Mouse (Mus musculus) adrenal gland, adult (tissue): ENCODE data around the gene Ankrd35.
"Not testable (repeated sequence)": the region's sequence is repeated elsewhere in the genome, so short reads cannot be mapped to it uniquely, and the experiment has no call there.

Experiments used
- DNase-seq, 2 experiments: peaks; one replicate each; pipeline ENCODE4 v3.0.0; 2022 to 2023; ENCODE audit warnings: low spot score in 1 of 2; ENCODE audit not compliant: inconsistent age in 2 of 2

Gene Ankrd35

DNA sequence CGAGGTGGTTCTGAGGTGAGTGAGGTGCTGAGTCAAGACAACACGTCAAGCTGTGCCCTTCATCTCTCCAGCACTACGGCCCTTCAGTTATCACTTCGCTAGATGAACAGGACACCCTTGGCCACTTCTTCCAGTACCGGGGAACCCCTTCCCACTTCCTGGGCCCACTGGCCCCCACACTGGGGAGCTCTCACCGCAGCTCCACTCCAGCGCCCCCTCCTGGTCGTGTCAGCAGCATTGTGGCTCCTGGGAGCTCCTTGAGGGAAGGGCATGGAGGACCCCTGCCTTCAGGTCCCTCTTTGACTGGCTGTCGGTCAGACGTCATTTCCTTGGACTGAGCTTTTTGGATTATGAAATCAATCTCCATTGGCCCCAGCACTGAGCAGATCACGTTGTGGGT, 34.8 kb downstream of the Ankrd35 start:
- peak in 1 of 2 experiments; percentile 55 for DNase-seq

GRCm38 (mm10) chr3:96706217-96706616, 36.3 kb downstream of the Ankrd35 start:
- DNase-seq, result no peak

- no peak for DNase-seq
Measured at GRCm38 (mm10) chr3:96706984-96707383, 37.1 kb downstream of the Ankrd35 start.

GRCm38 (mm10) chr3:96707903-96708683, 38.2 kb downstream of the Ankrd35 start, which contains the start of gene Nudt17:
Gene Nudt17 (minus strand): TSS chr3:96708562.
- peak; percentile 82 to 94 for DNase-seq

GRCm38 (mm10) chr3:96708684-96709064, 38.7 kb downstream of the Ankrd35 start:
- no peak for DNase-seq

DNA sequence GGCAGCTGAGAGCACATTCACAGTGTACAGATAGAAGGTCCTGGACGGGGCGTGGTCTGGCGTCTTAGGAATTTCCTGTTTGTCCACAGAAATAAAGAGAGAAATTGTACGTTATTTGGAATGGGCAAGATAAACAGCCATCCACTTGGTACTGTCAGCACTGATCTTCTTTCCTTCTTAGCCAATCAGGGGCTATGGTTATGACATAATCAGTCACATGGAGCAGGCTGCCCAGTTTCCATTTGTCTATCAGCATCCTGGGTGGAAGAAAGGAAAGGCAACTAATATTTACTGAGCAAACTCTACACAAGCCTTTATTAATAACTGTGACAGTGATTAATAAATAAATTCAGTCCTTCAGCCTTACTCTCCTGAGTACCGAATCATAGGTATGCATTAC, 44.4 kb downstream of the Ankrd35 start:
- no peak for DNase-seq

DNA sequence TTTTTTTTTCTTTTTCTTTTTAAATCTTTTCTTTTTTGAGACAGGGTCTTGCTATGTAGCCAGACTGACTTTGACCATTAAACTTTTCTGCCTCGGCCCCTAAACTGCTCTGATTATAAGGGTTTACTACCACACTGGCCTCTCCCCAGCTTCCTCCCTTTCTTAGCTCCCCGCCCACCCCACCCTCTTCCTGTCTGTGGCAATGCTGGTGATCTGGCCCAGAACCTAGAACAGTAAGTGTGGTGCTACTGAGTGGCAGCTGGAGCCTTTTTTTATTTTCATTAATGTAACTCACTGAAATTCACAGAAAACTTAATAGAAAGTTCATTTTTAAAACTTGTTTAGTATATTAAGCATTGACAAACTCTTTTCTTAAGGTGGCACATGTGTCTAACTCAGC, 45.9 kb downstream of the Ankrd35 start:
- DNase-seq, result no peak

GRCm38 (mm10) chr3:96719173-96719572, 49.2 kb downstream of the Ankrd35 start:
- peak; percentile 34 to 80 for DNase-seq

GRCm38 (mm10) chr3:96727343-96727827, 57.5 kb downstream of the Ankrd35 start, which contains the start of the genes Polr3c and Rnf115:
Gene Polr3c (minus strand): TSS chr3:96727628.
Gene Rnf115 (plus strand): TSS chr3:96727664.
- peak; percentile 99 for DNase-seq

DNA sequence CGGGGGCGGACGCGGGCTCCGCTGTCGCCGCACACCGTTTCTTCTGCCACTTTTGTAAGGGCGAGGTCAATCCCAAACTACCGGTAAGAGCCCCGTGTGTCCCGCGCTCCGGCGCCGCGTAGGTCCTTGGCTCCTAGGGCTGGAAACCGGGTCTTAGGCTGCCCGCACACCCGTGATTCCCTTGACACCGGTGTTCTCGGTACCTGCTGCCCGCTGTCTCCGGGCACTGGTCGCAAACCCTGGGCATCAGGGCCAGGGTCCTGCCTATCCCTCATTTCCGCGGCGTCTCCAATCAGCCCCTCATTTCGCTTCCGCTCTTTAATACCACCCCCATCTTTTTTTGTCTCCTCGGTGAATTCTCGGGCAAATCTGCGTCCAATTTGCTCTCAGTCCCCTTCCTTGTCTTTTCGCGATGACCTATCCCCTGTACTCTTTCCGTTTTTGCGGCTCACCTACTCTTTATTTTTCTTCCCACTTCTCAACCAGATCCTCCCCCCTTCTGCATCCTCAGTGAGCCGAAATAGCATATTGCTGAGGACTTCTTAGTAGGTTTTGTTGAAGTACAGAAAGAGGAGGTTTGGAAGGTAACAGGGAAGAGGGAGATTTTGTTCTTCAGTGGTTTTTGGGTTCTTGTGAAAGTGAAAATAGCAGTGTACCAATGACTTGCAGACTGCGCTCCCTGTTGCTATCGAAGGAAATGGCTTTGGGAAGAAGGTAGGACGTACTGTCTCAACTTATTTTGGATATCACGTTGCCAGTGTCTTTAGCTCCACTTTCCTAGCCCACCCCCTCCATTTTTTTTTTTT, 58.1 kb downstream of the Ankrd35 start:
- DNase-seq, result peak in 1 of 2 experiments; percentile 84

DNA sequence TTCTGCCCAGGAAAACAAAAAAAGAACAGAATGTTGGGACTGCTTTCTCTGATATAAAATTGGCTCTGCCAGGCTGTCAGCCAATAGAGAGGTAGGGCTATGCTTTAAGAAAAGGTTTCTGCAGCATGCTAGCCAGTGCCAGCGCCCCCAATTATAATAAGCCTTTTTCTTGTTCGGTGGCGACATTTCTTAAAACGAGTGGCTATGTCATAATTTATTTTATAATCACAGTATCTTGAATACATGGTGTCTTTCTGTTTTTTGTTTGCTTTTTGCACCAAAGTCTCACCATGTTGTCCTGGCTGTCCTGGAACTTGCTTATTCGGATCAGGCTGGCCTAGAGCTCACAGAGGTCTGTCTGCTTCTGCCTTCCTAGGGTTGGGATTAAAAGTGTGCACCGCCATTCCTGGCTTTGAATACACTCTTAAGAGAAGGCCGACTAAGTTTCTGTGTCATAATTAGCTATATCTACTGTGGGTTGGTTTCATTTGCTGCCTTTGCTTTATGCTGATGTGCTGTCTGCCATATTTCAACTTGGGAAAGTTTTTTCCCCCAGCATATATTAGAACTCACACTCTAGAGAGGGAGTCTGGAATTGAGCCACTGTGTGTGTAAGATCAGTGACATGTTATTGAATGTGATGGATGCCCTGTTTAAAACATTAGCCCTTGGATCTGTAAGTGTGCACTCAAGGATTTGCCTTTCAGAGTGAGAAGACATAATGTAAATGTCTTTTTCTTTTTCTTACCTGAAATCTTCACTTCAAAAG, 58.9 kb downstream of the Ankrd35 start:
- peak in 1 of 2 experiments; percentile 62 for DNase-seq

- peak in 1 of 2 experiments; percentile 49 for DNase-seq
Measured at GRCm38 (mm10) chr3:96729403-96729784, 59.5 kb downstream of the Ankrd35 start.

DNA sequence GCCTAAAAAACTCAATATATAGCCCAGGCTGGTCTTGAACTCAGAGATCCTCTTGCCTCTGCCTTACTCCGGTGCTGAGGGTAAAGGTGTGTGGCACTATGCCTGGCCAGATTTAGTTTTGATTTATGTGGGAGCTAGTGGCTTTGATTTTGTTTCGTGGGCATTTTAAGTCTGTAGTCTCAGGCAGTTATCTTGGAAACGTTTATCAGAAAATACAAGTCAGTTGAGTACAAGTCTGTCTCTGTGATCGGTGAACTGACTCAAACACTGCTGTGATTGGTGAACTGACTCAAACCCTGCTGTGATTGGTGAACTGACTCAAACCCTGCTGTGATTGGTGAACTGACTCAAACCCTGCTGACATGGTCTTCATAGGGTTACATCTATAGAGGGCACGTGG, 60.9 kb downstream of the Ankrd35 start:
- no peak for DNase-seq

GRCm38 (mm10) chr3:96733984-96734383, 64.1 kb downstream of the Ankrd35 start:
- DNase-seq, result no peak

- DNase-seq, result no peak
Measured at GRCm38 (mm10) chr3:96735200-96735599, 65.3 kb downstream of the Ankrd35 start.

DNA sequence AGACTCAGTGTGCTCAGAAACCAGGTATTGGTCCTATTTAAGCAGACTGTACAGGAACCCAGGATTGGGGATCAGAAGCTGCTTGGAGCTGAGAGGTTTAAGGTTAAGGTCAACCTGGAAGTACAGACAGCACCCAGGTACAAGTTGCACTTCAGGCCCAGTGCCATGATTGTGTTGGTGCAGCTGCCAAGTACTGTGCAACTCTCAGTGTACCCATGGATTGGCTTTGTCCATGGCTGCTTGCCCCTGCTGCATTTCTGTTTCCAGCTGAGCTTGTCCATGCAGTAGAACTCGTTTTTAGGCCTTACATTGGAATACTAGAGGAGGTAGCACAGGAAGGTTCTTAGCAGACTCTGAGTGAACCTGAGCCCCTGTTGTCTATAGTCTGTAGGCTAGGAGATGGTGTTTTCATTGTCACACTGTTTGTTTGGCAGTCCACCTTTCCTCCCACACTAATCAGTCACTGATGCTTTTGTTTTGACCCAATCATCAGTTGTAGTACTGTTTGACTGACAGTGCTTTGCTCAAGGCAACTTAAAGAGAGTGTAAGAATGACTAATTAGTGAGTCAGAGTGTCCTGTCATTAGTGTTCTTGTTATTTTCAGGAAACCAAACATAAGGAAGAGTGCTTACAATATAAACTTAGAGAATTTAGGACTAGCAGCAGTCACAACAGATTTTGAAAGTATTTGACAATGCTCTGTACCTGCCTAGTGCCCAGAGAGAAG, 67.2 kb downstream of the Ankrd35 start:
- peak; percentile 58 to 61 for DNase-seq

DNA sequence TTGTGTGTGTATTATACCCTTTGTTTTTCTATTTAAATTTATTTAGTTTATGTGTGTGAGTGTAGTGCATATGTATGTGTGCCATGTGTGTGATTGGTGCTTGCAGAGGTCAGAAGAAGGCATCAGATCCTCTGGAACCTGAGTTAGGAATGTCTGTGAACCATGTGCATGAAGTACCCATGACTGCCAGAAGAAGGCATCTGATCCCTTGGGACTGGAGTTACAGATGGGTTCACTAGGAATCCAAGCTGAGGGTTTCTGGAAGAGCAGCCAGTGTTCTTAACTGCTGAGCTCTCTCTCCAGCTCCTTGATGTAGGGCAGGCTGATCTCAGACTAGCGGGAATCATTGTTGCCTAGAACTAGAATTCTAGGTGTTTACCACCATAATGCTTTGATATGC, 68.1 kb downstream of the Ankrd35 start:
- DNase-seq, result no peak

DNA sequence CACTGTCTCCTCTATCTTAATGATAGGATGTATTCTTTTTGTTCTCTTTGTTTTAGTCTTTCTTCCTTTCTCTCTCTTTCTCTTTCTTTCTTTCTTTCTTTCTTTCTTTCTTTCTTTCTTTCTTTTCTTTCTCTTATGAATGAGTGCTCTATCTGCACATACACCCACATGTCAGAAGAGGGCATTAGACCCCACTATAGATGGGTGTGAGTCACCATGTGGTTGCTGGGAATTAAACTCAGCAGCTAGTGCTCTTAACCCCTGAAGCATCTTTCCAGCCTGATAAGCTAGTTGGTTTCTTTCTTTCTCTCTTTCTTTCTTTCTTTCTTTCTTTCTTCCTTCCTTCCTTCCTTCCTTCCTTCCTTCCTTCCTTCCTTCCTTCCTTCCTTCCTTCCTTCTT, 70.3 kb downstream of the Ankrd35 start:
- DNase-seq, result not testable (repeated sequence)
